Mouse (Mus musculus) left cerebral cortex, postnatal 25 days (tissue): ENCODE data around the gene Dnajb8. TPM values are rescaled to one million over a fixed set of nuclear protein-coding genes. Genes with fewer than 3 reads are reported as not detected.

Experiments used
- DNase-seq, 2 experiments: peaks; one replicate each; pipeline ENCODE4 v3.0.0; 2022; ENCODE audit warnings: low spot score in 2 of 2, mixed read lengths in 1 of 2
- intact Hi-C: fragments of 180-260 bp; cut with DNase I; formaldehyde crosslinking; loops from one replicate; pipeline ENCODE4 v1.15.1; 2025
- total RNA-seq, 2 experiments: library from RNA; stranded (reverse); gene quantifications; 2 replicates each; pipeline ENCODE4 v1.2.3; 2021

The Dnajb8 gene
- total RNA-seq, 2 experiments from 2014 or later = not detected

- DNase-seq = no peak
- intact Hi-C loops = no loop called here
These were observed 23.8 kb upstream of the Dnajb8 start for GRCm38 (mm10) chr6:88198070-88198940.

GRCm38 (mm10) chr6:88199001-88199717 is 22.9 kb upstream of the Dnajb8 start:
- intact Hi-C loops = no loop called here
- DNase-seq = no peak

- no peak for DNase-seq
- intact Hi-C loops = no loop called here
These were observed 22.1 kb upstream of the Dnajb8 start for GRCm38 (mm10) chr6:88199718-88200692.

- intact Hi-C loops = no loop called here
These were observed 21.1 kb upstream of the Dnajb8 start for GRCm38 (mm10) chr6:88200693-88201609.

GRCm38 (mm10) chr6:88201926-88202700 is 20.0 kb upstream of the Dnajb8 start:
- no peak for DNase-seq

More at GRCm38 (mm10) chr6:88200693-88201609, 21.1 kb upstream of the Dnajb8 start:
- no peak for DNase-seq

GRCm38 (mm10) chr6:88202921-88203690 is 19.0 kb upstream of the Dnajb8 start:
- intact Hi-C loops = no loop called here
- DNase-seq = no peak

More at GRCm38 (mm10) chr6:88201926-88202700, 20.0 kb upstream of the Dnajb8 start:
- intact Hi-C loops = no loop called here

GRCm38 (mm10) chr6:88203791-88204405 is 18.2 kb upstream of the Dnajb8 start:
- intact Hi-C loops = no loop called here

GRCm38 (mm10) chr6:88204531-88205385 is 17.3 kb upstream of the Dnajb8 start:
- intact Hi-C loops = no loop called here

More at GRCm38 (mm10) chr6:88203791-88204405, 18.2 kb upstream of the Dnajb8 start:
- DNase-seq = no peak

GRCm38 (mm10) chr6:88205386-88205700 is 16.7 kb upstream of the Dnajb8 start:
- intact Hi-C loops = no loop called here
- no peak for DNase-seq

More at GRCm38 (mm10) chr6:88204531-88205385, 17.3 kb upstream of the Dnajb8 start:
- no peak for DNase-seq

GRCm38 (mm10) chr6:88205937-88206336 is 16.1 kb upstream of the Dnajb8 start:
- intact Hi-C loops = no loop called here
- DNase-seq = no peak

GRCm38 (mm10) chr6:88206566-88206965 is 15.5 kb upstream of the Dnajb8 start:
- no peak for DNase-seq
- intact Hi-C loops = no loop called here

- DNase-seq = no peak
- intact Hi-C loops = no loop called here
These were observed 14.6 kb upstream of the Dnajb8 start for GRCm38 (mm10) chr6:88207403-88208033.

- intact Hi-C loops = no loop called here
- no peak for DNase-seq
These were observed 13.7 kb upstream of the Dnajb8 start for GRCm38 (mm10) chr6:88208321-88208720.

GRCm38 (mm10) chr6:88209453-88209852 is 12.6 kb upstream of the Dnajb8 start:
- DNase-seq = no peak
- intact Hi-C loops = no loop called here

GRCm38 (mm10) chr6:88210182-88210581 is 11.9 kb upstream of the Dnajb8 start:
- DNase-seq = no peak
- intact Hi-C loops = no loop called here
